Mouse (Mus musculus) ES-Bruce4 (cell line): Measurements from ENCODE around the gene Ubtf.

Source experiments
- CTCF ChIP-seq: IDR thresholded peaks from one replicate; pipeline ENCODE4 v1.8.1; 2011; ENCODE audit warnings: low read depth, low read length
- EP300 ChIP-seq: IDR thresholded peaks from 2 replicates; pipeline ENCODE4 v1.6.1; 2011; ENCODE audit warnings: low read depth, low read length; ENCODE audit not compliant: insufficient read depth

DNA sequence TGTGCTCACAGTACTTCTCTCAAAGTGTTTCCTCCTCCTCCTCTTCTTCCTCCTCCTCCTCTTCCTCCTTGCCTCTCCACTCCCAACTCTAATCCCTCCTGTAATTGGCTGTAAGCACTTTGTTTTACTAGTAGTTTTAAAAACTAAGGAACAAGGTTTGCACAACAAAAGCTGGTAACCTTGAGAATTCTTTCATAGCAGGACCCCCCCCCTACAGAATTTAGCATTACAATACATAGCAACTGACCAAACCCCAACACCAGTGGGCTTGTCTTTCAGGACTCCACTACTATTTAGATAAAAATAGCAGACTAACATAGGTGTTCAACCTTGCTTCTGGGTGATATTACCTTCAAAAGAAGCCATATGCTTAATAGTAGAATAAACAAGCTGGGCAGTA, 10.0 kb upstream of the Ubtf start:
- no peak for TF ChIP-seq EP300
- TF ChIP-seq CTCF: no peak
